Mouse (Mus musculus): Measurements from ENCODE around the gene Zfc3h1.

Zfc3h1 gene

GRCm38 (mm10) chr10:115384221-115385017 is at the start of gene Zfc3h1, which contains the start of gene Thap2:
TSS of gene Zfc3h1 (plus strand) at chr10:115384959.
TSS of gene Thap2 (minus strand) at chr10:115384443.
- peak; percentile 99 for DNase-seq (ENCODE audit: low spot score)

DNA sequence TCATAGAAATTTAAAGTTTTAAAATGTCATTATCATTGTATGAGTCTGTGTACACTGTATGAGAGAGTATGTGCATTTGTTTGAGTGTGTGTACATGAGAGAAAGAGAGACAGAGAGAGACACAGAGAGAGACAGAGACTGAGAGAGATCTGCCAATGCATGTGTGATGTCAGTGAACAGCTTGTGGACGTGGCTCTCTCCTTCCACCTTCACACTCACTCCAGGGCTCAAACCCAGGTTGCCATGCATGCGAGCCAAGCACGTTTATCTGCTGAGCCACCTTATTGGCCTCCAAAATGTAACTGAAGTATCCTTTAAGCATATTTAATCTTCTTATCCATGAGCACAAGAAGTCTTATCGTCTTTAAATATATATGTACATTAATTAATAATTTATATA is 47.9 kb upstream of the Zfc3h1 start:
- DNase-seq (ENCODE audit: low spot score): no peak

DNA sequence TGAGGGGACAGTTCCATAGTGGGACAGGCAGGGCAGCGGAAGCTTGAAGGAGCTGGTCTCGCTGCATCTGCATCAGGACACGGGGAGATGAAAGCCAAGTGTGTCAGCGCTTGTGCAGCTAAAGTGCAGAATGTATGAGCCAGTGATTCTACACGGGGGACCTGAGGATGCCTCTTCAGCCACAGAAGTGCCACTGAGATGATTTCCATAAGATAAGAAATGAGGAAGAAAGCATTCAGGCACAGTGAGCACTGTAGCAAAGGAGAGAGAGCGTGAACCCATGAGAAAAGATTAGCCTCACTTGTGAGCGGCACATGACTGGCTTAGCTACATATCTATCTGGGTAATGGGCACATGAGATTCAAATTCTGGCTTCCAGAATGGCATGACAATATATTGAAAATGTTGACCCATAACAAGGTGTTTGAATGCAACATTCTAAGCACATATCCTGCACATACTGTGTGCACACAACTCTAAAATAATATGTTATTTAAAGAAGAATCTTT is 44.9 kb upstream of the Zfc3h1 start:
- no peak for DNase-seq (ENCODE audit: low spot score)

- DNase-seq (ENCODE audit: low spot score): no peak
These were observed 41.9 kb upstream of the Zfc3h1 start for GRCm38 (mm10) chr10:115342771-115343425.

DNA sequence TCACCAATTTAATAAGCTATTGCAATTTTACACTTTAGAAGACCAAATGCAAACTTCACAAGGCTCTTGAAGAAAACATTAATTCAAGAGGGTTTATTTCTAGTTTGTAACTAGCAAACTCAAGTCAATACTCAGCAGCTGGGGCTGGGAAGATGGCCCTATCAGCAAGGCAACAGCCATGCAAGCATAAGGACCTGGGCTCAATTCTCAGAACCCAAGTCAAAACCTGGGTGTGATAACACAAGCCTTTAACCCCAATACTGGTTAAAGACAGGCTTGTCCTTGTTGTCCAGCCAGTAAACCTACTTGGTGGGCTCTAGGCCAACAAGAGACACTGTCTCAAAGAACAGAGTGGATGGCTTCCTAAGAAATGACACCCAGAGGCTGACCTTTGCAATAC is 38.3 kb upstream of the Zfc3h1 start:
- DNase-seq (ENCODE audit: low spot score): no peak

GRCm38 (mm10) chr10:115348131-115348530 is 36.6 kb upstream of the Zfc3h1 start:
- DNase-seq (ENCODE audit: low spot score): no peak

GRCm38 (mm10) chr10:115349029-115349428 is 35.7 kb upstream of the Zfc3h1 start:
- no peak for DNase-seq (ENCODE audit: low spot score)

- no peak for DNase-seq (ENCODE audit: low spot score)
These were observed 35.2 kb upstream of the Zfc3h1 start for GRCm38 (mm10) chr10:115349509-115349908.

DNA sequence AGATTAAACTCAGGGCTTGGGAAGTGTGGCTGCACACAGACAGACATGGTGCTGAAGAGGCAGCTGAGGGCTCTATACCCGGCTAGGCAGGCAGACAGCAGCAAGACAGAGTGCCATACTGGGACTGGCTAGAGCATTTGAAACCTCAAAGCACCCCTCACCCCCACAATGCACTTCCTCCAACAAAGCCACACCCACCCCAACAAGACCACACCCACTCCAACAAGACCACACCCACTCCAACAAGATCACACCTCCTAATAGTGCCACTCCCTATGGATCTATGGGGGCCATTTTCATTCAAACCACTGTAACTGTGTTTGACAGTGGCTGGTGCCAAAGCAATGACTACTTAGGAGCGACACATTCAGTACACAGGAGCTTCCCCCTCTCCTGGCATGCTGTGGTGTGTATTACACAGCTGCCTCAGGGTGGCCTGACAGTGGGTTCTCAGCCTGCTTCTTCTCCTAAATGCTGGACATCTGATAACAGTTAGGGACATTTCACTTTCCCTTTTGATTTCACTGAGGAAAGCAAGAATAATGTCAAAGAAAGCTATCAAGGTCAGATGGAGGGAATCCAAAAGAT is 33.9 kb upstream of the Zfc3h1 start:
- no peak for DNase-seq (ENCODE audit: low spot score)

- no peak for DNase-seq (ENCODE audit: low spot score)
These were observed 30.2 kb upstream of the Zfc3h1 start for GRCm38 (mm10) chr10:115354553-115354952.

GRCm38 (mm10) chr10:115355016-115355415 is 29.7 kb upstream of the Zfc3h1 start:
- DNase-seq (ENCODE audit: low spot score): no peak

DNA sequence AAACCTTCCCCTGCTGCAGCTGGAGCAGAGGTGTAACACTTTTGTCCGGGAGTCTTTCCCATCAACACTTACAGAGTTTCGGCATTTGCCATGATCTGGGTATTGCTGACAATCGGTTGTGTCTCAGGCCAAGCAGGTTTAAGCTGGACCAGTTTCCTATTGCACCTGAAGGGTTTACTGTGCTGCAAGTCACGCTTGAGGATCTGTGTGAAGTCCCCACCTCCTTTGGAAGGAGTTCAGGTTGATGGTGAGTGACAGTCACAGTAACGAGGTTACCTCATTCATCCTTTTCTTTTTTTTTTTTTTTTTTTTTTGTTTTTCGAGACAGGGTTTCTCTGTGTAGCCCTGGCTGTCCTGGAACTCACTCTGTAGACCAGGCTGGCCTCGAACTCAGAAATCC is 28.7 kb upstream of the Zfc3h1 start:
- peak; percentile 35 for DNase-seq (ENCODE audit: low spot score)

DNA sequence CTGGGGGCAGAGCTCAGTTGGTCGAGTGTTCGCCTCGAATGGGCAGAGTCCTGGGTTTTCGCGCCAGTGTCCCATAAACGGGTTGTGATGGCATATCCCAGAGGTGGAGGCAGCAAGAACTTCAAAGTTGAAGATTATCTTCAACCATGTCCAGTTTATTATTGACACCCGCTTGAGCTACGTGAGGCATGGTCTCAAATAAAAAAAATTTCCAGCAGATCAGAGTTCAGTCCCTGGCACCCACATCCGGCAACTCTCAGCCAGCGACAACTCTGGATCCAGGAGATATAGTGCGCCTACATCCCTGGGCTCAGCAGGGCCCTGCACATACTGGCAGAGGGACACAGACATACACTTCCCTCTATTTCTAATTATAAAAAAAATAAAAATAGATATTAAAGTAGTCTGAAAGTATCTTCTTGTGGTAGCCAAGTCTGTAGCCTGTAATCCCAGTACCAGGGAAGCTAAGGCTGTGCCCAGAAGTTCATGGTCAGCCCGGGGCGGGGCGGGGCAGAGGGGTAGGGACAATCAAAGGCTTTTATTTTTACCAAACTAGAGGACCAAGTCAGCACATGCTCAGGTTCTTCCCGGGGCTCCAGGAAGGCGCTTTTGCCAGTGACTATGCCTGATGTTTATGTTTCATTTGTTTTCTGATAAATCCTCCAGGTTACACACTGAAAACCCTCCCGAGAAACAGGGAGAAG is 26.4 kb upstream of the Zfc3h1 start:
- no peak for DNase-seq (ENCODE audit: low spot score)

DNA sequence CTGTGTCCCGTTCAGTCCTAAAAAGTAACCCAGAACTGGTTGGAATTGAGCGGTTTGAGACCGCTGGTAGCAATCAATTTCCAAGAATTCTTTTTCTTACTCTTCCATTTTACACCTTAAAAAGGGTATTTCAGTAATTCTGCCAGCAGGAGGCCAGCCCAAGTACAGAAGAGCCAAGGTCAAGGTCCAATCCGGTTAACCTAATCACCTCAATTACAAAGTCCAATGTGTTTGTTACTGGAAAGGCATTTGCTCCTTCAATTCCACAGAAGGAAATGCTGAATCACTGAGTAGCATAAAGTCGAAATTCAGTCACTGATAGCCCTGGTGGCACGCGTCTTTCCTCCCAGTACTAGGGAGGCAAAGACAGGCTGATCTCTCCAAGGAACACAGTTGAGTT is 25.7 kb upstream of the Zfc3h1 start:
- DNase-seq (ENCODE audit: low spot score): no peak

DNA sequence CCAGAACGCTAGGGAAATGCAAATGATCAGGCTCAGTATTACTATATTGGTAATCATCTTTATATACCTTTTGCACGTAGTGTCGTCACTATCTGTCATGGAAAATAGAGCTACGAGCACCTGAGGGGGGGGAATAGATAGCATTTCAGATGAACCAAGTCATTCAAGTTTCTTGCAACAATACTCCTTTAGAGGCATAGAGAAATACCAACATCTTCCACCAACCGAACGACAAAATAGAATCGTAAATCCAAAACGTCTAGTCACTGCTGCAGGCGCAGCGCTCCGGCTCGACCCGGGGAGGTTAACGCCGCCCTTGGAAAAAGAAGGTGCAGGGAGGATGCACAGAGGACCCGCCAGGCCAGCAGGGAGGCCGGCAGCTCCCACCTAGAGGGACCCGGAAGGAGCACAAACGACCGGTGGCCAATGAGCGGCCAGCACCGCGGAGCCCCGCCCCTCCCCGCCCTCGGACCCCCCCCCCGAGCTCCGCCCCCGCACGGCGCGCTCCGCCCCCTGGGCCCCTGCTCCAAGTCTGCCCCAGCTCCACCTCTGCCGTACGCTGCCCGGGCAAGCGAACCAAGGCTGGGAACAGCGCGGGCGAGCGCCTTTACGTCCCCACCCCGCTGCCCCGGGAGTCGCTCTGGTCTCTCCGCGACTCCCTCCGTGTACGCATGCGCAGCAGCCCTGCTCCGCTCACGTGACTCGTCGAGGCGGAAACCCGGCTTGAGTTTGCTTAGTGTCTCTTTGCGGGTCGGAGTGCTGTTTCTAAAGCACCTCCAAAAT is 22.7 kb upstream of the Zfc3h1 start, which contains the start of gene Tmem19:
Gene Tmem19 (minus strand): TSS at position 662 of the 783 bp plus-strand sequence.
- peak; percentile 96 for DNase-seq (ENCODE audit: low spot score)

GRCm38 (mm10) chr10:115362623-115362964 is 22.2 kb upstream of the Zfc3h1 start:
- DNase-seq (ENCODE audit: low spot score): no peak

DNA sequence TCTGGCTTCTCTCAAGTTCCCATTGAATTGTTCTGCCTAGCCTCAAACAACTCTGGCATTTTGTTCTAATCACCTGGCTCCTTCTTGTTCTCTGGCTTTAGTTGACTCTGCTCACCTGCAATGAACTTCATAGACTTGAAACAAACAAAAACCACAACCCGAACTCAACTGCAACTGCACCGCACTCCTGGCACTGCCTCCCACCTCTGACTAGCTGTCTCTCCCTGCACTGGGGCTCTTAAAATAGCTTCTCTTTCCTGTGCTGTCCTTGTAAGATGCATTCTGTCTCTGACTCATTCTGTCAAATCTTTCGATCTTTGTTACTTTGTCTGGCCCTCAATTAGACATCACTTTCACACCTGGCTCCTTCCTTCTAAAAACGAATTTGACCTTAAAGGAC is 21.6 kb upstream of the Zfc3h1 start:
- no peak for DNase-seq (ENCODE audit: low spot score)

DNA sequence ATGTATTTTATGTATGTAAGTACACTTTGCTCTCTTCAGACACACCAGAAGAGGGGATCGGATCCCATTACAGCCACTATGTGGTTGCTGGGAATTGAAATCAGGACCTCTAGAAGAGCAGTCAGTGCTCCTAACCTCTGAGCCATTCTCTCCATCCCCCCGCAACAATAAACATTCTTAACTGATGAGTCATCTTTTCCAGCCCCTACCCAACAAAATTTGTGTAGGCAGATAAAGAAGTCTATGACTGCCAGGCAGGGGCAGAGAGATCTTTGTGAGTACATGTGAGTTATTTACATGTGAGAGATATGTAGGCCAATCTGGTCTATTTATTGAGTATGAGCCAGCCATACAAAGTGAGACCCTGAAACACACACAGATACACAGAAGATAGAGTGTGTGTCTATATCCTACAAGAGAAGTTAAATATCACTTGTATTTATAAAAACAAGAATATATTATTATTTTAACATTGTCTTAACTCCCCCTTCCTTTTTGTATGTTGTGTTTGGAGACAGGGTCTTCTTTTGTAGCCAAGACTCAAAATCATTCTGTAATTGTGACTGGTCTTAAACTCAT is 3.2 kb upstream of the Zfc3h1 start:
- no peak for DNase-seq (ENCODE audit: low spot score)

DNA sequence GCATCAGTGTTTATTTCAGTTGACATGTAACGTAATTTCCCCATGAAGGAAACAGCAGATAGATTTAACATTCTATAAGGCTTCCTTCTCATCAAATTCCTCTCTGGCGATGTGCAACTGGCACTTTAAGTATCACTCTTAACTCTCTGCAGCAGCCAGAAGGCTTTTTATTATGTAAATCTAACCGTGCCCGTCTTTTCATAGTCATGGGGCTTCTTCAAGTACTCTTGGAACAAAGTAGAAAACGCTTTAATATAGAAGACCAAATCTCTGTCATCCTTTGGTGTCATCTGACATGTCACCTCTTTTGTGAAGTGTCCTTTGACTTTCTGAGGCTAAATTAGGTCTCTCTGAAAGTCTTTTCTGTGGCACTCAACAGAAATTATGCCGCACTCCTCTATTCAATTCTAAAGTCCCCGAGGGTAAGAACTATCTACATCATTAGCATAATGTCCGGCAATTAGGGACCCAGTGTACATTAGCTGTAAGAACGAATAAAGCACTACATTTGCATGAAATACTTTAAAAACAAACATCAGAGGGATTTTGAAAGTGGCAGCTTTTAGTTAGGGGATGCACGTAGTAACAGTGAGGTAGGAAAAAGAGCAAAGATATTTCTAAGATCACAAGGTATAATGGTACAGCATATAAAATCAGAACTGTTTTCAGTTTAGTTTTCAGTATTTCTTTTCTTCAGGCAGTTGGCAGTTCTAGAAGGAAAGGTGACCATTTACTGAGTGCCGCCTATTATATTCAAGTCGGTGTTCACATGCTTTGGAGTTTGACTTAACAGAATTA is 1.7 kb upstream of the Zfc3h1 start:
- no peak for DNase-seq (ENCODE audit: low spot score)

DNA sequence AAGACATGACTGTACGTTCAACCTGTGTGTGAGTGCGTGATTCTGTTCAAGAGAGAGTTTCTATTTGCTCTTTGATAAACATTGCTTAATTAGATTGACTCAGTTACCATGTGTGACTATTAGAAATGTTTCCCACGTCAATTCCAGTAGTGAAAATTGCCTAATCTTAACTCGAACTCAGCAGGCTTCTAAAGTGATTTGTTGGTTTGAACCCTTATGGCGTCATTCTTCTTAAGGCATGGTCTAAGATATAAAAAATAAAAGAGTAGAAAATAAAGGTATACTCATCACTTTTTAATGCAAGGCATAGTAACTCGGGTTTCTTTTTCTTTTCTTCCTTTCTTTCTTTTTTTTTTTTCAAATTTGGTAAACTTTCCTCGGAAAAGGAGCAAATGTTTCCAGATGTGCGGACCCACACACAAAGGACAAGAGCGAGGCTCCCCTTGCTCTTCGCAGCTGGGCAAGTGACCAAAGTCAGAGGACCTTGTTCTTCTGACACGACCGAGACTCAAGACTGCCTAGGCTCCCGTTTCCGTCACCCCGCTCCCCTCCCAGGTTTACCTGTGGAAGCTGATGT is 1.0 kb upstream of the Zfc3h1 start:
- DNase-seq (ENCODE audit: low spot score): no peak

All from testis, postnatal 14 days (tissue).